Mouse (Mus musculus): Measurements from ENCODE around the gene Mfap2.

The Mfap2 gene

DNA sequence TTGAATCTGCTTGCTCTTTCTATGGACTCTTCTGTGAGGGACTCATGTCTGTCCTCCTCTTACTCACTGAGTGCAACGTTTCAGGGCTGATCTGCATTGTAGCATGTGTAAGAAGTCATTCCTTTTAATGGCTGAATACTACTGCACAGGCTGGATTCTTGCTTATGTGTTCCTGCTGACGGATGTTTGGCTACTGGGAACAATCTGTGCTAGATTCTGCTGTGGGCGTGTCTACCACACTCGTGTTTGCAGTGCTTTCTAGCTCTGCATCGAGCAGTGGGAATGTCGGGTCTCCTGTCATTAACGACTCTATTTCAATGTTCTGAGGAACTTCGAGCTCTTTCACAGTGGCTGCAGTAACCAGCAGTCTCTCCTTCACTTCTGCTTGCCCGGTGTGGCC lies 13.8 kb downstream of the Mfap2 start:
- in situ Hi-C loops (cut with MseI, MboI) = no loop called here

DNA sequence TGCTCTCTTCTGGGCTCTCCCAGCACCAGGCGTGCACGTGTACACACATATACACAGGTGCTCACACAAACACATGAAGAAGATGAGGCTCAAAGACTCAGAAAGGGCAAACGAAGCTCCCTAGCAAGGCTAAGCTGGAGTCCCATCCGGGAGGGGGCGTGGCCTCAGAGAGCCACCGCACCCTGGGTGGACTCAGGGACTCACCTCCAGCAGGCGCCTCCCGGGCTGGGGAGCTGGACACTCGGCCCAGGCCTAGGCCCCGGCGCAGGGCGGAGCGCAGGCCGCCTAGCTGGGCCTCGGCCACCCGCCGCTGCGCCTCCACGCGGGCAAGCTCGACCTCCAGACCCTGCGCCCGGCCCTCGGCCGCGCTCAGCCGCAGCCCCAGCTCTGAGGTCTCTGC lies 14.8 kb downstream of the Mfap2 start:
- in situ Hi-C loops (cut with MseI, MboI) = no loop called here

GRCm38 (mm10) chr4:141030541-141031206 lies 20.5 kb downstream of the Mfap2 start:
- in situ Hi-C loops (cut with MseI, MboI) = loop anchor here in 1 of 2 experiments (10.0 kb wide), 1 partner anchor 56 kb away; no protein-coding TSS in a partner anchor

GRCm38 (mm10) chr4:141031733-141032132 lies 21.5 kb downstream of the Mfap2 start:
- in situ Hi-C loops (cut with MseI, MboI) = loop anchor here in 1 of 2 experiments (10.0 kb wide), 1 partner anchor 57 kb away; no protein-coding TSS in a partner anchor

DNA sequence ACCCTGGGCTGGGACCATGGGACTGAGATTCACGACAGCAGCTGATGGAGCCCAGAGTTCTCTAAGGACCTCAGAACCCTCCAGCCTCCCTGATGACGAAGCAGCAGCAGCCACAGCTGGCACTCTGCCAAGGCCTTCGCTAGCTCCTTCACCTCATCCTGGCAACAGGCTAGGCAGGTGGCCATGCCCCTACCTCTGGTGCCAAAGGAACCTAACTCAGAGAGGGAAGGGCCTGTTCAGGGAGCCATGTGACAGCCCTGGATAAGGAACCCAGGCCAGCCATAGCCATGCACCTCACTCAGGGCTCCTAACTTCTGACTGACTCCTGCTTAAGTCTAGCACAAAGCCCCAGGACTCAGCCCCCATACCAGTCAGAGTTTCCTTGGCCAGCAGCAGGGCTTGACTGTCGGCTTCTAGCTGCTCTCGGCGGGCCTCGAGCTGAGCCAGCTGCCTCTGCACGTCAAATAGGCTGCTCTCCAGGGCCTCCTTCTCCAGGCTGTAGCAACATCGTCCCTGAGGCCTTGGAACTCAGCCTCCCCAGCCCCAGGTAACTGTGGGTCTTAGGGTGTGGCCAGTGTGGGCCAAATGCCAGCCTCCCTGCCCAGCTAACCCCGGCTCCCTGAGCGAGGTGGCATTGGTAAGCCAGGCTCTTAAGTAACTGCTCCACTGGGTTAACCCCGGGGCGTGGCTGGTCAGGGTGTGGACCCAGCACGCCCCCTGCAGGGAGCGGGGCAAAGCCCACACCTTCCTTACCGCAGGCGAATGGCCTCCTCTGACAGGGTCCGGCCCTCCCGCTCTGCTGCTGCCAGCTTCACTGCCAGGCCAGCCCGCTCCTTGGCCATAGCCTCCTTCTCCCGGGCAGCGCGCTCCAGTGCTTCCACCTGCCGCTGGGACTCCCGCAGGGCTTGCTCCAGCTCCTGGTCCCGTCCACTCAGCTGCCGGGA lies 23.7 kb downstream of the Mfap2 start:
- in situ Hi-C loops (cut with MseI, MboI) = loop anchor here in 1 of 2 experiments (10.0 kb wide), 1 partner anchor 59 kb away; no protein-coding TSS in a partner anchor

- in situ Hi-C loops (cut with MseI, MboI) = no loop called here
Observed at GRCm38 (mm10) chr4:141041117-141041516, 30.9 kb downstream of the Mfap2 start.

DNA sequence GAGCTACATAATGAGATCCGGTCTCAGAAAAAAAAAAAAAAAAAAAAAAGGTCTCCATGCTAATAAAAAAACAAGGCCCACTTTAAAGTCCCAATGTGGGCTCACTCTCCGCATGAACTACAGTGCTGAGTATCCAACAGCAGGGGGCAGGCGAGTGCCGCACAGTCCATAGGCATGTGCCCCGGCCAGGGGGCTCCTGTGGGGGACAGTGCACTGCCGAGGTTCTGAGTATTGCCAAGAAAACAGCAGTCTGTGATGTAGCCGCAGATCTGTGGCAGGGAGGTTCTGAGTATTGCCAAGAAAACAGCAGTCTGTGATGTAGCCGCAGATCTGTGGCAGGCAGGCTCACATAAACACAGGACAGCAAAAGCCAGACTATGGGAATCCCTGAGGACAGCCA lies 34.6 kb downstream of the Mfap2 start:
- in situ Hi-C loops (cut with MseI, MboI) = no loop called here

DNA sequence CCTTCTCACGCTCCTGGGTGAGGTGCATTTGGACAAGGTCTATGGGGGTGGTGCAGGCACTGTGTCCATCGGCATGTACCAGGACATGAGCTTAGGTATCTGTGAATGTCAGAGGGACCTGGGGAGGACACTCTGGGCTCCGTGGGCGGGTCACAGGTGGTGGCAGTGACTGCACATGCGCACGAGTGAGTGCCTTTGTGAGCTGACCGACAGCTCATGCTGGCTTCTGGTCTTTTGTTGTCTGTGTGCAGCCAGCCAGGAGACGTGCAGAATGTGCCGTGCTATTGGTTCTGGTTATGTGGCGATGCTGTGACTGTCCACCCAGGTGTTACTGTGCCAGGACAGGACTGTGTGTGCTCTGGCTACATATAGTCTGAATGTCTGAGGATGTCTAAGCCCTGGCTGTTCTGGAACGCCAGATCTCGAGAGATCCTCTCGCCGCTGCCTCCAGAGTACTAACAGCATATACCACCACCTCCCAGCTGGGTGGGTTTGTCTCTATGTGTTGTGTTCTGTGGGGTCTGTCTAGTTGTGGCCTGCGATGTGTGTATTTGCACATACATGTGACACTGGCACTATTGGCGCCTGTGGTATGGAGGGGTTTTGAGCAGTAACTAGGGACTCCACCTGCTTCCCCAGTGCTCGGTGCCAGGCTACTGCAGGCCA lies 38.7 kb downstream of the Mfap2 start:
- in situ Hi-C loops (cut with MseI, MboI) = no loop called here

DNA sequence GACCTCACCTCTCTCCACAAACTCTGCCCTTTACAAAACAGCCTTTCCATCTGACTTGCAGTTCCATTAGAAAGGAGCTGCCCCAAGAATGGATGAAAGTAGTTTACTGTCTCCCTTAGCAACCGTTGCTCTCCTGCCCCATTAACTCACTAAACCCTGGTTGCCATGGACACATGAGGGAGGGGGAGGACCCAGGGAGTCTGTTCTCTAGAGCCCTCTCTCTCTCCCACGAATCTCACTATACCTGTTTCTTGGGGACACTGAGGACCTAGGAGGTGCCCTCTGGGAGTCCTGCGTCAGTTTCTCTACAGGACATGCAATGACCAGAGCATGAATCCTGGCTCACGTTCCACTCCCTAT lies 39.2 kb downstream of the Mfap2 start:
- in situ Hi-C loops (cut with MseI, MboI) = no loop called here

DNA sequence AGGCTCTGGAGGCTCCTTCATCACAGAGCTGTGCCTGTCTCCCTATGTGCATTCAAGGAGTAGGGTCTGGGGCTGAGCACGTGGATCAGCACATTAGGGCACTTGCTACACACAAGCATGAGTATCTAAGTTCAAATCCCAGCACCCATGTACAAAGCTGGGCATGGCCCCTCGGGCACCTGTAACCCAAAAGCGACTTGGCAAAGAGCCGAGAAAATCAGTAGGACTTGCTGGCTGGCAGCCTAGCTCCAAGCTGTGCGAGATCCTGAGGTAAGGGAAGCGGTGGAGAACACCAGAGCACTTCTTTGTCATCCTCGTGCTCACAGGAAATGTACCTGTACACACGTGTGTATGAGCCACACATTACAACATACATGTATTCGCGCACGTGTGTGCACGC lies 42.2 kb downstream of the Mfap2 start:
- in situ Hi-C loops (cut with MseI, MboI) = no loop called here

GRCm38 (mm10) chr4:141053138-141053537 lies 42.9 kb downstream of the Mfap2 start:
- in situ Hi-C loops (cut with MseI, MboI) = no loop called here

DNA sequence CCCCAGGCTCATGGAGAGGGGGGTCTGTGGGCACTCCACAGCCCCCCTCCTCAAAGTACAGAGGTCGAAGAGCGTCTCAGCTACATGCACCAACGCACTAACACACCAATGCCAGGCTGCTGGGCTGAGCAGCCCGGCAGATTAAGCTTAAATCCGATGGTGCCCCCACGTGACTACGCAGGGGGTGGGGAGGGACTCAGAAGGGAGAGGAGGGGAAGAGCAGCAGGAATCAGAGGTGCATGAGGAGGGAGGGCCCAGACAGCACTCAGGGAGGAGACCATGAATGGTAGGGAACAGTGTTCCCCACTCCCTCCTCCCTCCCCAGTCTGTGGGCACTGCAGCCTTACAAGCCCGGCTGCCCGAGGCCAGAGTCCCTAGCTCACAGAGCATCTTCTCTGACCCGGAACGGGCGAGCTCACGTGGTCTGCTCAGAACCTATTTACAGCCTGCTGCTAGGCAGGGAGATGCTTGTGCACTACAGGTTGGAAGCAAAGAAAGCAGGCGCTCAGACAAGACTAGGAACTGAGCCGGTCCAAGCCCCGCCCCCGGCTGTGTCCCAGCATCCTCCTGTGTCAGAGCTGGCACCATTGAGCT lies 43.4 kb downstream of the Mfap2 start:
- in situ Hi-C loops (cut with MseI, MboI) = no loop called here

- in situ Hi-C loops (cut with MseI, MboI) = no loop called here
Observed at GRCm38 (mm10) chr4:141056970-141057369, 46.8 kb downstream of the Mfap2 start.

GRCm38 (mm10) chr4:141058835-141059234 lies 48.6 kb downstream of the Mfap2 start:
- in situ Hi-C loops (cut with MseI, MboI) = no loop called here

DNA sequence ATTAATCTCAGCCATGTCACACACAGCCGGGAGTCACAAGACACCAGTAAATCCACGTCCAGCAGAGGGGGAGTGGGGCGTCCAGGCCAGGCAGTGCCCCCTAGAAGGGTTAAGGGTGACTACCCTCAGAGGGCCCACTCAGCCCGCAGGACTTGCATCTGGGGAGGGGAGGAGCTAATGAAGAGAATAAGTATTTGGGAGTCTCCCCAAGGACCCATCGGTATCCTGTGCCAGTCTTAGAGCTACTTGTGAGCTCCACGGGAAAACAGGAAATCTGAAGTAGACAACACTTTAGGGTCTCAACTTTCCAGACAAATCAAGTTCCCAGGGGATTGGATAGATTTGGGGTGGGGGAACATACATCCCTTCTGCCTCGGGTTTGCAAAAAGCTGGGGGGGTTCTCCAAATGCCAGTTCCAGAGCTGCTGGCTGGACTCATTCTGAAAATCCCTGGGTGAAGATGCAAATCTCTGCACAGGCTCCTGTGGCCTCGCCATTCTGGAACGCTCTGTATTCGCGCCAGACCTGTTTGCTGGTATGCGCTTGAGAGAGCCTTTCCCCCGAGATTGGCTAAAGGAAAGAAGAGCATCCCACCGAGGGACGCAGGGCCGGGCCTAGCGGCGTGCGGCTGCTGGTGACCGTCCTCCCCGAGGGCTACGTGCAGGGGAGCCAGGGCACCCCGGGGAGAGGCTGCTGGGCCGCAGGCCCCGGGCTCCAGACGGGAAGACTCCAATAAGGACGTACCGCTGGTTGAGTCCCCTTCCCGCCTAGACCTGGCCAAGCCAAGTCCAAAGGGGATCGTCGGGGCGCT lies 49.6 kb downstream of the Mfap2 start:
- in situ Hi-C loops (cut with MseI, MboI) = no loop called here

DNA sequence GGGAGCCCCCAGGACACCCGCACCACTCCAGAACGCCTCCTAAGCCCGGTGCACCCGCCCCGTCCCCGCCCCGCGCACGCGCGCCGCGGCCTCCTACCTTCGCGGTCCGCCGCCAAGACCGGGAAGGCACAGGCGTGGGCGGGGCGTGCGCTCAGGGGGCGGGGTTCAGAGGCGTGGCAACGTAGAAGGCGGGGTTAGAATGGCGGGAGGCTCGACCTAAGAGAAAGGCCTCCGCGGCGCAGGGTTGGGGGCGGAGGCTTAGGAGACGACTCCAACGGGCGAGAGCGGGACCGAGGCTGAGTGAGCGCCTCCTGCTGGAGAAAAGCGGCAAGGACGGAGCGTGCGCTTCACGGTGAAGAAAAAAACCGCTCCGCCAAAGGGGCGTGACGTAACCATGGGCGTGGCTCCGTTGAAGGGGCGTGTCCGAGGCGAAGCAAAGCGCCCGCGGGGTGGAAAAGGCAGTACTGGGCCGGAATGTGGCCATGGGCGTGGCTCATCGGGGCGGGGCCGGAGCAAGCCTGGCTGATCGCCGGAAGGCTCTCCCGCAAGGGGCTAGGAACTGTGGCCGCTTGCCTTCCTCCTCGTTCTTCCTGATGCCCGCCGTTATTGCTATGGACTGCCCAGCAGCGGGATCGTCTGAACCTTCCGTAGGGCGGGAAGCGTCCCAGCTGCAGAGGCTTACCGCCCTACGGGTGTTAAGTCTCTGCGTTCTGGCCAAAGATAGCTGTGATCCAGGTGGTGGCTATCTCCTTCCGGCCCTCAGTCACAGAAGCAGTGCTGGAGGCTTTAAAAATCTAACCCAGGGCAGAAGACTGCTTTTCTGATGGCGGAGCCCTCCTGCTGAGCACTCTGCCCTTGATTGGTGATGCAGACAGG lies 50.4 kb downstream of the Mfap2 start, which contains the start of gene Crocc:
Gene Crocc, minus strand, starts transcription at position 125 of the 876 bp plus-strand sequence.
- in situ Hi-C loops (cut with MseI, MboI) = no loop called here

DNA sequence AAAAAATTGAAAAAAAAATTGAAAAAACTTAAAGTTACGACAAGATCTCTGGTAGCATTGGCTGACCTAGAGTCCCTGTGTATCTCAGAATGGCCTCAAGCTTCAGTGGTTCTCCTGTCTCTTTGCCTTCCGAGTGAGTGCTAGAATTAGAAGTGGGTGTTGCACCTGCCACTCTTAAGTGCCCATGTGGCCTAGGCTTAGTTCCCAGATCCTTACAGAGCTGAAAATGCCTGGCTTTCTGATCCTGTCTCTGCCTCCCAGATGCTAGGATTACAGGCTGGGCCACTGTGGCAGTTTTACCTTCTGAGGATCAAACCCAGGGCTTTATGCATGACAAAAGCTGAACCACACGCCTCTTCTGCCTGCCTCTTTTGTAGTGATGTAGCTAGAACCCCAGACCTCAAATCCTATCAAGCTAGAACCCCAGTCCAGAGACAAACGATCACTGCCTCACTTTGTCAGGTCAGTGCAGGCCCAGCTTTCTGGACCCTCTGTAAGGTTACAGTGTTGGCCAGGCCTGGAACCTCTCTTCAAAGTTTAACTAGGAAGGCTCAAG lies 54.0 kb downstream of the Mfap2 start:
- in situ Hi-C loops (cut with MseI, MboI) = no loop called here

DNA sequence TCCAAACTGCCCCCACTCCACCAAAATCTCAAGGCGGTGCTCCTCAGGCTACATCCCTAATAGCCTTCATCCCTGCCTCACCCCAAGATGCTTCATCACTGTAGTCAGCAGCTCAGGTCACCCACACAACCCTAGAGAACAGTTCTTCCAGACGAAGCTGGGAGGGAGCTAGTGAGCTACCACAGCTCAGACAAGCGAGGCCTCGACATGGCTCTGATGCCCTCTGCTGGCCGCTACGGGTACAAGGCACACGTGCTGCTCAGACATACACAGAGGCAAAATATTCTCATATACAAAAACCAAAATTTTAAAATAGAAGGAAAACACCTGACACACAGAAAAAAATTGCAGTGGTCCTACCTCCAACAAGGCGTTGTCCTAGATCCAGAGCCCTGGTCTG lies 54.9 kb downstream of the Mfap2 start:
- in situ Hi-C loops (cut with MseI, MboI) = no loop called here
